Mouse (Mus musculus) CH12.LX (cell line): Measurements from ENCODE around the gene Cdc42. TPM values are rescaled to one million over a fixed set of nuclear protein-coding genes. Genes with fewer than 3 reads are reported as not detected.

Experiments
- DNase-seq: peaks from one replicate; pipeline ENCODE4 v3.0.0-alpha.2; 2013; ENCODE audit errors: extremely low read depth
- H3K27ac ChIP-seq: 2 replicates; pipeline ENCODE4 v1.5.1; 2012; ENCODE audit warnings: low read depth, mild to moderate bottlenecking, control low read depth, moderate library complexity; ENCODE audit not compliant: insufficient read depth
- H3K27me3 ChIP-seq: replicated peaks from 2 replicates; pipeline ENCODE3; 2012; ENCODE audit warnings: inconsistent platforms
- H3K36me3 ChIP-seq, 2 experiments: replicated peaks in 1 of 2; 2 replicates each; pipeline versions ENCODE3 to v1.6.1; 2012; ENCODE audit warnings: inconsistent platforms in 1 of 2, low read length in 1 of 2, mild to moderate bottlenecking in 1 of 2, mixed read lengths in 1 of 2, moderate library complexity in 1 of 2; ENCODE audit not compliant: control insufficient read depth in 1 of 2, insufficient read depth in 1 of 2
- H3K4me1 ChIP-seq, 2 experiments: 2 replicates each; pipeline ENCODE4 v1.6.1; 2012; ENCODE audit warnings: inconsistent platforms in 1 of 2, moderate library complexity in 1 of 2; ENCODE audit not compliant: insufficient read depth in 2 of 2, control insufficient read depth in 1 of 2
- H3K4me2 ChIP-seq: 2 replicates; pipeline ENCODE4 v1.6.1; 2012; ENCODE audit warnings: low read depth, mild to moderate bottlenecking, control low read depth; ENCODE audit not compliant: poor library complexity, insufficient read depth, severe bottlenecking
- H3K4me3 ChIP-seq, 3 experiments: fragments of 150-350 bp in 1 of 3; sonication (generic) in 1 of 3; replicated peaks in 1 of 3; 2 replicates each; pipeline versions ENCODE3 to v1.5.1; 2011 to 2012; ENCODE audit warnings: low read depth in 2 of 3, low read length in 2 of 3, mild to moderate bottlenecking in 2 of 3, moderate library complexity in 2 of 3, control low read depth in 1 of 3, improper control_type of control experiment in 1 of 3, inconsistent platforms in 1 of 3, mixed read lengths in 1 of 3; ENCODE audit not compliant: poor library complexity in 1 of 3
- H3K79me2 ChIP-seq: replicated peaks from 2 replicates; pipeline ENCODE4 v1.6.1; 2012; ENCODE audit warnings: mild to moderate bottlenecking, moderate library complexity; ENCODE audit not compliant: control insufficient read depth, poor library complexity, insufficient read depth, severe bottlenecking; ENCODE audit errors: extremely low read depth
- H3K9ac ChIP-seq: 2 replicates; pipeline ENCODE4 v1.6.1; 2012; ENCODE audit warnings: low read depth, mild to moderate bottlenecking, control low read depth, moderate library complexity; ENCODE audit not compliant: insufficient read depth
- H3K9me3 ChIP-seq: replicated peaks from 2 replicates; pipeline ENCODE3; 2012; ENCODE audit warnings: low read length, inconsistent platforms, mixed read lengths
- BHLHE40 ChIP-seq: IDR thresholded peaks from 2 replicates; pipeline ENCODE4 v1.6.1; 2011; ENCODE audit warnings: mild to moderate bottlenecking, low read depth, low read length, improper control_type of control experiment
- CHD1 ChIP-seq: IDR thresholded peaks from 2 replicates; pipeline ENCODE4 v1.6.1; 2012; ENCODE audit warnings: low read depth, low read length, improper control_type of control experiment, inconsistent platforms
- CHD2 ChIP-seq: IDR thresholded peaks from 2 replicates; pipeline ENCODE4 v1.6.1; 2011; ENCODE audit warnings: low read length, improper control_type of control experiment
- IRF4 ChIP-seq: IDR thresholded peaks from 2 replicates; pipeline ENCODE4 v1.6.1; 2014; ENCODE audit warnings: low read depth, mild to moderate bottlenecking, inconsistent platforms, low read length, improper control_type of control experiment
- JUN ChIP-seq: IDR thresholded peaks from 2 replicates; pipeline ENCODE4 v1.6.1; 2011; ENCODE audit warnings: low read depth, mild to moderate bottlenecking, low read length, improper control_type of control experiment, moderate library complexity; ENCODE audit not compliant: insufficient read depth
- JUND ChIP-seq: conservative IDR thresholded peaks from 2 replicates; pipeline ENCODE4 v1.6.1; 2011; ENCODE audit warnings: low read depth, low read length, improper control_type of control experiment
- MAFK ChIP-seq: IDR thresholded peaks from 2 replicates; pipeline ENCODE4 v1.6.1; 2011; ENCODE audit warnings: low read length, improper control_type of control experiment; ENCODE audit not compliant: insufficient replicate concordance
- MEF2A ChIP-seq: IDR thresholded peaks from 2 replicates; pipeline ENCODE4 v1.6.1; 2014; ENCODE audit warnings: low read depth, mild to moderate bottlenecking, inconsistent platforms, low read length, improper control_type of control experiment, borderline replicate concordance
- MXI1 ChIP-seq: IDR thresholded peaks from 2 replicates; pipeline ENCODE4 v1.6.1; 2011; ENCODE audit warnings: mild to moderate bottlenecking, low read depth, low read length, improper control_type of control experiment
- MYC ChIP-seq: IDR thresholded peaks from 2 replicates; pipeline ENCODE4 v1.6.1; 2011; ENCODE audit warnings: low read depth, mild to moderate bottlenecking, improper control_type of control experiment, low read length
- NELFE ChIP-seq: IDR thresholded peaks from 2 replicates; pipeline ENCODE4 v1.6.1; 2011; ENCODE audit warnings: low read depth, low read length, improper control_type of control experiment
- PAX5 ChIP-seq: IDR thresholded peaks from 2 replicates; pipeline ENCODE4 v1.6.1; 2012; ENCODE audit warnings: low read length, inconsistent platforms, mixed read lengths
- RAD21 ChIP-seq: IDR thresholded peaks from 2 replicates; pipeline ENCODE4 v1.6.1; 2011; ENCODE audit warnings: low read depth, mild to moderate bottlenecking, low read length, improper control_type of control experiment, moderate library complexity
- UBTF ChIP-seq: IDR thresholded peaks from 2 replicates; pipeline ENCODE4 v1.6.1; 2012; ENCODE audit warnings: low read depth, mild to moderate bottlenecking, inconsistent platforms, low read length, improper control_type of control experiment, moderate library complexity
- ZKSCAN1 ChIP-seq: IDR thresholded peaks from 2 replicates; pipeline ENCODE4 v1.6.1; 2012; ENCODE audit warnings: low read depth, inconsistent platforms, low read length, improper control_type of control experiment, borderline replicate concordance
- ZMIZ1 ChIP-seq: IDR thresholded peaks from 2 replicates; pipeline ENCODE4 v1.6.1; 2012; ENCODE audit warnings: low read depth, mild to moderate bottlenecking, inconsistent platforms, low read length, improper control_type of control experiment
- ZNF384 ChIP-seq: IDR thresholded peaks from 2 replicates; pipeline ENCODE4 v1.6.1; 2012; ENCODE audit warnings: low read depth, low read length, improper control_type of control experiment, inconsistent platforms
- dilution Hi-C: fragments of 300-500 bp; cut with MboI; formaldehyde crosslinking; loops from 2 replicates; pipeline ENCODE4 v1.14.3; 2020; ENCODE audit warnings: low sequenced_read_pairs; ENCODE audit not compliant: extremely low pct_unique_long_range_greater_than_20kb, extremely low pct_ligation_motif_present
- in situ Hi-C: fragments of 300-500 bp; cut with MboI; formaldehyde crosslinking; loops from 3 replicates; pipeline ENCODE4 v1.14.3; 2019; ENCODE audit warnings: low sequenced_read_pairs, low pct_ligation_motif_present, low pct_unique_long_range_greater_than_20kb, mixed read lengths
- polyA plus RNA-seq: library from polyadenylated mRNA; unstranded; fragments of >175 nt; gene quantifications from 2 replicates; pipeline ENCODE4 v1.2.1, GENCODE M21; 2012; ENCODE audit warnings: low read depth; ENCODE audit not compliant: insufficient read length
- total RNA-seq, 2 experiments: library from RNA; depleted of rRNA; stranded (reverse); fragments of 300-350 nt in 1 of 2; fragments of >200 nt in 1 of 2; gene quantifications; 2 replicates each; pipeline ENCODE4 v1.2.3; 2012 to 2014

The Cdc42 gene
- total and polyA plus RNA-seq, 3 experiments = 209 to 594 (median 378) TPM

- DNase-seq = no peak
- Histone ChIP-seq H3K27ac (no peak overlapping the region), H3K36me3 (no peaks in the 10 kb centered on the region), H3K9ac (no peak overlapping the region), H3K4me1 (peaks cover 23 to 53% of the 10 kb centered on the region in 2 experiments), H3K4me2 (no peak overlapping the region), H3K79me2 (no peaks in the 10 kb centered on the region), H3K27me3 (no peaks in the 10 kb centered on the region), H3K4me3 (no peak overlapping the region)
- in situ Hi-C loops (no loop called here), dilution Hi-C loops (no loop called here)
- TF ChIP-seq IRF4 (no peak), JUN (no peak), CHD1 (no peak), ZKSCAN1 (no peak), MEF2A (no peak), ZMIZ1 (no peak), UBTF (no peak)
- TF ChIP-seq, all 38 proteins: peak for 0
- H3K9me3 ChIP-seq = peaks cover 2% of the 10 kb centered on the region
Measured at GRCm38 (mm10) chr4:137364826-137365225, 7.3 kb upstream of the Cdc42 start.

GRCm38 (mm10) chr4:137360996-137361395 lies 3.5 kb upstream of the Cdc42 start:
- Histone ChIP-seq H3K27me3 (peaks cover 1% of the 10 kb centered on the region), H3K4me2 (no peak overlapping the region), H3K79me2 (peaks cover 14% of the 10 kb centered on the region), H3K27ac (no peak overlapping the region), H3K4me3 (no peak overlapping the region), H3K9me3 (peaks cover 2% of the 10 kb centered on the region), H3K9ac (no peak overlapping the region), H3K36me3 (no peaks in the 10 kb centered on the region), H3K4me1 (peaks cover 12 to 34% of the 10 kb centered on the region in 2 experiments)
- in situ Hi-C loops = no loop called here
- no peak for TF ChIP-seq ZNF384
- no peak for TF ChIP-seq PAX5
- TF ChIP-seq JUN = no peak
- no peak for TF ChIP-seq MXI1
- no peak for TF ChIP-seq BHLHE40
- TF ChIP-seq IRF4 = no peak
- TF ChIP-seq MEF2A = no peak
- no peak for TF ChIP-seq NELFE
- TF ChIP-seq CHD2 = no peak
- TF ChIP-seq RAD21 = no peak
- TF ChIP-seq UBTF = no peak
- TF ChIP-seq MAFK = no peak
- TF ChIP-seq JUND = no peak
- TF ChIP-seq MYC = no peak
- no peak for DNase-seq
- dilution Hi-C loops = no loop called here
